Mouse (Mus musculus): Measurements from ENCODE around the gene Abca17. TPM values are rescaled to one million over a fixed set of nuclear protein-coding genes. Genes with fewer than 3 reads are reported as not detected.

Abca17 gene
- total and polyA plus RNA-seq, 2 experiments from 2014 or later = 1.2 to 1.5 TPM

DNA sequence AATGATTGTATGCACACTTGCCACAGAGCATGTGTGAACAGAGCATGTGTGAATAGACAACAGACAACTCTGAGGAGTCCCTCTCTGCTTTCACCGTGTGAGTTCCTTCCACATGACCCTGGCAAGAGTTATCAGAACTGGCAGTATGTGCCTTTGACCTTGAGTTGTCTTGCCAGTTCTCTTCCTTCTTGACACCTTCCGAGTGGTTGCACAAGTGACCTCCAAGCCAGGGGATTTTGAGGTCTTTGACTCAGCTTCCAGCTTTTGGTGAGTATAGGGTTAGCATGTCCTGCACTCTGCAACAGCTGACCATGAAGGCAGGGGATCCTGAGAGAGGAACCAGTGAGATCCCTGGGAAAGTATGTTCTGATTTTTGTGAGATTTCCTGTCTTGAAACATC, 27.6 kb upstream of the Abca17 start:
- no peaks in the 10 kb centered on the region for H3K9me3 ChIP-seq (ENCODE audit: low read length)
- peaks cover 49% of the 10 kb centered on the region for H3K36me3 ChIP-seq (ENCODE audit: insufficient read depth, low read length)
- no peaks in the 10 kb centered on the region for H3K27me3 ChIP-seq (ENCODE audit: insufficient read depth, low read length)
- H3K4me2 ChIP-seq (ENCODE audit: low read depth, low read length) = no peak overlapping the region
- no peak for DNase-seq (ENCODE audit: low spot score)
- H3K9ac ChIP-seq (replicated peaks; ENCODE audit: low read length) = no peak overlapping the region
- no peak for TF ChIP-seq CTCF (IDR thresholded peaks at IDR 0.05; ENCODE audit: low read depth)
- no peak for ATAC-seq
- no peaks in the 10 kb centered on the region for H3K4me1 ChIP-seq (ENCODE audit: insufficient read depth, low read length)
- 93% methylated on average over 2 of the region's 2 CpGs for WGBS
- no peak overlapping the region for H3K27ac ChIP-seq
- no peak overlapping the region for H3K4me3 ChIP-seq (ENCODE audit: low read length)

DNA sequence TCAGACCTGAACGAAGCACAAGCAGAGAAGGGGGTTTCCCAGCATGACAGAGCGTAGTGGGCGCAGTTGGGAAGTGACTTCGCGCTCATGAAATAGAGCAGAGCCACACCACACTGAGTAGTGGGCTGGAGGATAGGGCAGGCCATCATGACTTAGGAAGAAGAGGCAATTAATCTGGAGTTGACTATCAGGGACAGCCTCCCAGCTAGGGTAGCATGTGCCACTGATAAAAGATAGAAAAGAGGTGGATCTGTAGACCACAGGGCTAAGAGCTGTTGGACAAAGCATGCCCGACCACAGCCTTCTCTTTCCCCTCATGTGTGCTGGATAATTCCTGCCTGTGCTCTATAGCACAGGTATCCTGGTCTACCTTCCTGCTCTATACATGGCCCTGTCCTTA, 25.0 kb upstream of the Abca17 start:
- H3K27me3 ChIP-seq (ENCODE audit: insufficient read depth, low read length) = no peaks in the 10 kb centered on the region
- no peaks in the 10 kb centered on the region for H3K4me1 ChIP-seq (ENCODE audit: insufficient read depth, low read length)
- H3K9ac ChIP-seq (replicated peaks; ENCODE audit: low read length) = no peak overlapping the region
- no peak overlapping the region for H3K4me3 ChIP-seq (ENCODE audit: low read length)
- H3K36me3 ChIP-seq (ENCODE audit: insufficient read depth, low read length) = peaks cover 48% of the 10 kb centered on the region
- 93% methylated on average over 6 of the region's 6 CpGs for WGBS
- no peak overlapping the region for H3K4me2 ChIP-seq (ENCODE audit: low read depth, low read length)
- TF ChIP-seq CTCF (IDR thresholded peaks at IDR 0.05; ENCODE audit: low read depth) = no peak
- ATAC-seq = no peak
- no peaks in the 10 kb centered on the region for H3K9me3 ChIP-seq (ENCODE audit: low read length)
- H3K27ac ChIP-seq = no peak overlapping the region
- no peak for DNase-seq (ENCODE audit: low spot score)

DNA sequence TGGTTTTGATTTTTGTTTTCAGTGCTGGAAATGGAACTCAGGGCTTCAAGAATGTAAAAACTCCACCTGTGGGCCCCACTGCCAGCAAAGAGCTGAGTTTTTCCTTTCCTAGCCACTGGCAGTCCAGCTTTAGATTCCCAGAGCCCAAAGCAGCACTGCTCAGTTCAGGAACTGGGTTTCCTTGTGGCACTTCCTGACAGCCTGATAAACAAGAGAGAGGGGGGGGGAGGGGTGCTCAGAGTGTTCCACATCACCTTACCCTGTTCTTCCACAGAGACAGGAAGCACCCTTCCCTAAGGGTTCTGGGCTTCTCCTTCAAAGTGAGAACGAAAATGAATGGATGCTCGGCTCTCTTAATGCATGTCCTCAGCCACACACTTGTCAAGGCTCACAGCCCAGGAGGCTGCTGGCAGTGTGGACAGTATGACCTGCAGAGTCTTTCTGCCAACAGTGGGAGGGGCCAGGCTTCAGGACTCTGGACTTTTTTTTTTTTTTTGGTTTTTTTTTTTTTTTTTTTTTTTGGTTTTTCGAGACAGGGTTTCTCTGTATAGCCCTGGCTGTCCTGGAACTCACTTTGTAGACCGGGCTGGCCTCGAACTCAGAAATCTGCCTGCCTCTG, 24.3 kb upstream of the Abca17 start:
- Histone ChIP-seq H3K27ac (no peak overlapping the region), H3K4me2 (ENCODE audit: low read depth, low read length) (no peak overlapping the region), H3K9ac (replicated peaks; ENCODE audit: low read length) (no peak overlapping the region), H3K4me1 (ENCODE audit: insufficient read depth, low read length) (no peaks in the 10 kb centered on the region), H3K9me3 (ENCODE audit: low read length) (no peaks in the 10 kb centered on the region), H3K27me3 (ENCODE audit: insufficient read depth, low read length) (no peaks in the 10 kb centered on the region), H3K36me3 (ENCODE audit: insufficient read depth, low read length) (peaks cover 52% of the 10 kb centered on the region), H3K4me3 (ENCODE audit: low read length) (no peak overlapping the region)
- WGBS = 89% methylated on average over 4 of the region's 5 CpGs
- TF ChIP-seq CTCF (IDR thresholded peaks at IDR 0.05; ENCODE audit: low read depth) = no peak
- ATAC-seq (no peak), DNase-seq (ENCODE audit: low spot score) (no peak)

GRCm38 (mm10) chr17:24365863-24366262, 15.0 kb upstream of the Abca17 start:
- H3K9me3 ChIP-seq (ENCODE audit: low read length) = no peaks in the 10 kb centered on the region
- no peak overlapping the region for H3K4me3 ChIP-seq (ENCODE audit: low read length)
- TF ChIP-seq CTCF (IDR thresholded peaks at IDR 0.05; ENCODE audit: low read depth) = no peak
- DNase-seq (ENCODE audit: low spot score) (no peak), ATAC-seq (no peak)
- H3K4me1 ChIP-seq (ENCODE audit: insufficient read depth, low read length) = no peaks in the 10 kb centered on the region
- H3K4me2 ChIP-seq (ENCODE audit: low read depth, low read length) = no peak overlapping the region
- H3K27me3 ChIP-seq (ENCODE audit: insufficient read depth, low read length) = no peaks in the 10 kb centered on the region
- no peak overlapping the region for H3K9ac ChIP-seq (replicated peaks; ENCODE audit: low read length)
- 32% methylated on average over 13 of the region's 13 CpGs for WGBS
- peaks cover 30% of the 10 kb centered on the region; the same call in 1 of the 2 replicates for H3K36me3 ChIP-seq (ENCODE audit: insufficient read depth, low read length)
- H3K27ac ChIP-seq = no peak overlapping the region

- WGBS = 86% methylated on average over 9 of the region's 9 CpGs
- Histone ChIP-seq H3K4me3 (ENCODE audit: low read length) (no peak overlapping the region), H3K36me3 (ENCODE audit: insufficient read depth, low read length) (peaks cover 23% of the 10 kb centered on the region; the same call in 1 of the 2 replicates), H3K27me3 (ENCODE audit: insufficient read depth, low read length) (no peaks in the 10 kb centered on the region), H3K4me1 (ENCODE audit: insufficient read depth, low read length) (no peaks in the 10 kb centered on the region), H3K9ac (replicated peaks; ENCODE audit: low read length) (no peak overlapping the region), H3K27ac (no peak overlapping the region), H3K4me2 (ENCODE audit: low read depth, low read length) (no peak overlapping the region), H3K9me3 (ENCODE audit: low read length) (no peaks in the 10 kb centered on the region)
- DNase-seq (ENCODE audit: low spot score) = no peak
- no peak for ATAC-seq
- TF ChIP-seq CTCF (IDR thresholded peaks at IDR 0.05; ENCODE audit: low read depth) = no peak
These were observed 13.6 kb upstream of the Abca17 start for GRCm38 (mm10) chr17:24364461-24364860.

- H3K4me3 ChIP-seq (ENCODE audit: low read length) = no peak overlapping the region
- no peaks in the 10 kb centered on the region for H3K9me3 ChIP-seq (ENCODE audit: low read length)
- H3K27me3 ChIP-seq (ENCODE audit: insufficient read depth, low read length) = no peaks in the 10 kb centered on the region
- 75% methylated on average over 9 of the region's 9 CpGs for WGBS
- H3K36me3 ChIP-seq (ENCODE audit: insufficient read depth, low read length) = peaks cover 20% of the 10 kb centered on the region; the same call in 1 of the 2 replicates
- H3K4me2 ChIP-seq (ENCODE audit: low read depth, low read length) = no peak overlapping the region
- no peak for DNase-seq (ENCODE audit: low spot score)
- H3K27ac ChIP-seq = no peak overlapping the region
- no peak for TF ChIP-seq CTCF (IDR thresholded peaks at IDR 0.05; ENCODE audit: low read depth)
- no peak overlapping the region for H3K9ac ChIP-seq (replicated peaks; ENCODE audit: low read length)
- H3K4me1 ChIP-seq (ENCODE audit: insufficient read depth, low read length) = no peaks in the 10 kb centered on the region
- no peak for ATAC-seq
These were observed 11.7 kb upstream of the Abca17 start for GRCm38 (mm10) chr17:24362527-24362926.

GRCm38 (mm10) chr17:24361291-24361690, 10.4 kb upstream of the Abca17 start:
- no peak overlapping the region for H3K4me3 ChIP-seq (ENCODE audit: low read length)
- DNase-seq (ENCODE audit: low spot score) (no peak), ATAC-seq (no peak)
- no peak overlapping the region for H3K27ac ChIP-seq
- H3K9ac ChIP-seq (replicated peaks; ENCODE audit: low read length) = no peak overlapping the region
- no peak overlapping the region for H3K4me2 ChIP-seq (ENCODE audit: low read depth, low read length)
- 94% methylated on average over 5 of the region's 5 CpGs for whole genome bisulfite sequencing
- peaks cover 10% of the 10 kb centered on the region; the same call in 1 of the 2 replicates for H3K36me3 ChIP-seq (ENCODE audit: insufficient read depth, low read length)
- TF ChIP-seq CTCF (IDR thresholded peaks at IDR 0.05; ENCODE audit: low read depth) = no peak
- no peaks in the 10 kb centered on the region for H3K27me3 ChIP-seq (ENCODE audit: insufficient read depth, low read length)
- H3K9me3 ChIP-seq (ENCODE audit: low read length) = no peaks in the 10 kb centered on the region
- H3K4me1 ChIP-seq (ENCODE audit: insufficient read depth, low read length) = no peaks in the 10 kb centered on the region

Measured in hindbrain, postnatal 0 days (tissue).